Mouse (Mus musculus) layer of hippocampus, adult 8-10 months (tissue): ENCODE measurements at regions not wholly inside any gene's neighbourhood (a gene's known extent, or its start where the extent isn't known, plus 50 kb on each side); places are given as distances from the start of the nearest gene placed in this dataset.

ENCODE experiments used
- DNase-seq, 2 experiments: peaks; one replicate each; pipeline ENCODE4 v3.0.0; 2022; ENCODE audit warnings: low spot score in 2 of 2

- peak in 1 of 2 experiments; percentile 8 for DNase-seq
Observed at GRCm38 (mm10) chr5:102287131-102287530, 194.1 kb upstream of the Arhgap24 start.

GRCm38 (mm10) chr5:102290866-102291265, 190.3 kb upstream of the Arhgap24 start:
- no peak for DNase-seq

GRCm38 (mm10) chr5:102295564-102295963, 185.6 kb upstream of the Arhgap24 start:
- DNase-seq = no peak

GRCm38 (mm10) chr5:102306309-102306708, 174.9 kb upstream of the Arhgap24 start:
- DNase-seq = no peak

GRCm38 (mm10) chr5:102306718-102307117, 174.5 kb upstream of the Arhgap24 start:
- DNase-seq = no peak

GRCm38 (mm10) chr5:102311570-102311969, 169.6 kb upstream of the Arhgap24 start:
- DNase-seq = no peak

GRCm38 (mm10) chr5:102328197-102328784, 152.9 kb upstream of the Arhgap24 start:
- DNase-seq = peak; percentile 33 to 57

- no peak for DNase-seq
Observed at GRCm38 (mm10) chr5:102333894-102334293, 147.3 kb upstream of the Arhgap24 start.

GRCm38 (mm10) chr5:102334442-102335197, 146.6 kb upstream of the Arhgap24 start:
- DNase-seq = no peak

- peak in 1 of 2 experiments; percentile 15 for DNase-seq
Observed at GRCm38 (mm10) chr5:102366481-102366880, 114.7 kb upstream of the Arhgap24 start.

GRCm38 (mm10) chr5:102373309-102373971, 107.8 kb upstream of the Arhgap24 start:
- peak in 1 of 2 experiments; percentile 15 for DNase-seq

GRCm38 (mm10) chr5:102373972-102374755, 107.0 kb upstream of the Arhgap24 start:
- DNase-seq = no peak

GRCm38 (mm10) chr5:102375339-102375738, 105.9 kb upstream of the Arhgap24 start:
- no peak for DNase-seq

- no peak for DNase-seq
Observed at GRCm38 (mm10) chr5:102393941-102394340, 87.2 kb upstream of the Arhgap24 start.

GRCm38 (mm10) chr5:102395608-102396146, 85.5 kb upstream of the Arhgap24 start:
- peak in 1 of 2 experiments; percentile 10 for DNase-seq

- no peak for DNase-seq
Observed at GRCm38 (mm10) chr5:102399006-102399405, 82.2 kb upstream of the Arhgap24 start.

GRCm38 (mm10) chr5:102417642-102418041, 63.5 kb upstream of the Arhgap24 start:
- DNase-seq = no peak

GRCm38 (mm10) chr5:102419089-102419488, 62.1 kb upstream of the Arhgap24 start:
- no peak for DNase-seq

GRCm38 (mm10) chr5:102424636-102425242, 56.5 kb upstream of the Arhgap24 start:
- DNase-seq = no peak

- no peak for DNase-seq
Observed at GRCm38 (mm10) chr5:102428310-102428709, 52.9 kb upstream of the Arhgap24 start.
